Mouse (Mus musculus) embryonic fibroblast, embryonic 13.5 days (primary cell): ENCODE data around the gene Hist1h4j. TPM values are rescaled to one million over a fixed set of nuclear protein-coding genes. Genes with fewer than 3 reads are reported as not detected.
"Not testable (repeated sequence)": the region's sequence is repeated elsewhere in the genome, so short reads cannot be mapped to it uniquely, and the experiment has no call there.

Experiments used
- H3K27ac ChIP-seq: 2 replicates; pipeline ENCODE4 v1.5.1; 2012; ENCODE audit warnings: low read length, control low read depth, inconsistent platforms; ENCODE audit not compliant: insufficient read depth
- H3K4me1 ChIP-seq: 2 replicates; pipeline ENCODE4 v1.6.1; 2011; ENCODE audit warnings: low read length; ENCODE audit not compliant: control insufficient read depth, insufficient read depth
- H3K4me3 ChIP-seq: 2 replicates; pipeline ENCODE4 v1.5.1; 2011; ENCODE audit warnings: mild to moderate bottlenecking, control low read depth, low read length; ENCODE audit not compliant: insufficient read depth
- CTCF ChIP-seq: IDR thresholded peaks from 2 replicates; pipeline ENCODE4 v1.5.1; 2011; ENCODE audit warnings: mild to moderate bottlenecking, control low read depth, low read length, moderate library complexity, borderline replicate concordance; ENCODE audit not compliant: insufficient read depth
- POLR2A ChIP-seq: IDR thresholded peaks from 2 replicates; pipeline ENCODE4 v1.6.1; 2011; ENCODE audit warnings: low read depth, mild to moderate bottlenecking, control low read depth, low read length, moderate library complexity
- polyA plus RNA-seq: library from polyadenylated mRNA; stranded (reverse); fragments of >200 nt; gene quantifications from 2 replicates; pipeline ENCODE4 v1.2.4, GENCODE M21; 2011; ENCODE audit warnings: low read depth; ENCODE audit not compliant: missing spikeins, insufficient read length

The Hist1h4j gene
- polyA plus RNA-seq, 1 experiment, result 4.1 TPM

DNA sequence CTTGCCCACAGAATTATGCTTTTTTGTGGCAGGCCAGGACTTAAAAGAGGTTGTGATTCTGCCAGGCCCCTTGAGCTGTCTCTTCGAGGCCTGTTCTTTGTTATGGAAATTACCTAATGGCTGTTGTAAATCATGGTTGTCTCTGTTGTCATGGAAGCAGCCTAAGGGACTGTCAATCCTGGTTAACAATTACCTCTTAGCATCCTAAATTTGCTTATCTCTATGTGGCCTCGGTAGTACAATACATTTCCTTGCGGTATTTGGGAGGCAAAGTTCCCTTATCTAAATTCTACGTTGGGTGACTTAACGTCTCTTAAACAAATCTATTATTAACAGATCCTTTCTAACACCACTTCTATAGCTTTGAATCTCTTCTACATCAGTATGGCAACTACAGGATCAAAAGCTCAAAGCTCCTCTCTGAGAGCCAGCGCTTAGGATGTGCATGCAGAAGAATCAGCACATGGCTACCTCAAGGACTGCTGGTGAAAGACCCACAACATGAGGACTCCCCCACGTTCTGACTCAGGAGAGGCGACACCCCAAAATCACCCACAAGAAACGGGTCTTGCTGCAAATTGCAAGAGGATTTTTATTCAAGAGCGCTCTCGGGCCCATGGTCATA is 6.8 kb upstream of the Hist1h4j start:
- no peak overlapping the region for H3K4me3 ChIP-seq
- no peaks in the 10 kb centered on the region for H3K4me1 ChIP-seq
- H3K27ac ChIP-seq, result no peak overlapping the region
- TF ChIP-seq CTCF (no peak), POLR2A (no peak)

DNA sequence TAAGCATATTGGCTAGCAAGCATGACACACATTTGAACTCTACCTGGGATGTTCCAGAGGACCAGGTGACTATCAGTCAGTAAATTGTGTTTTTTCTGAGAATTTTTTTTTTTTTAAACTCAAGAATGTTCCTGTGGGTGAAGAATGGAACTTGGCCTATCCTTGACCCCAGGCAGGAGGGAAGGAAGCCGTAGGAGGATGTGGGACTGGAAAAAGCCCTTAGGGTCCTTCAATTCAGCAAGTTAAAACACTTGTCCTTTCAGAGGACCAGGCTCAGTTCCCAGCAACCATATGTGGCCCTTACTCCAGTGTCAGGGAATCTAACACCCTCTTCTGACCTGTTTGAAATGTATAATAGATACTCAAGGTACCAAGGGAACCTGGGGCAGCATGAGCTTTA is 5.3 kb upstream of the Hist1h4j start:
- H3K4me1 ChIP-seq, result no peaks in the 10 kb centered on the region
- TF ChIP-seq POLR2A (no peak), CTCF (no peak)
- H3K4me3 ChIP-seq, result no peak overlapping the region
- H3K27ac ChIP-seq, result no peak overlapping the region

DNA sequence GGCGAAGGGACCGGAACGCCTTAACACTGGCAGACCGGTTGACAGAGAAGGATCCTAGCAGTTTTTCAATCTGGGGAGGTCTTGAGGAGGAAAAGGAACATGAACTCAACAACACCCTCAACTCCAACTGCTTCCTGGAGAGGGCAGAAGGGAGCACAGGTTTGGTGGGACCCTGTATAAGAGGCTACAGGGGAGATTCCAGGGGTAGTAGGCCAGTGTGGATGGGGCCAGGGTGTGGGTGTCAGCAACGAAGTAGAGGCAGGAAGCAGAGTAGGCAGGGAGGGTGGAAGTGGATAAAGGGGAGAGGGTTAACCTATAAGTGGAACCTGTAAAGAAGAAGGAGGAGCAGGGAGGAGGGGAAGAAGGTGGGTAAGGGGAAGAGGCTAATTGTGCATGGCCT is 1.4 kb upstream of the Hist1h4j start:
- Histone ChIP-seq H3K27ac (no peak overlapping the region), H3K4me3 (no peak overlapping the region), H3K4me1 (no peaks in the 10 kb centered on the region)
- no peak for TF ChIP-seq CTCF
- TF ChIP-seq POLR2A, result no peak

DNA sequence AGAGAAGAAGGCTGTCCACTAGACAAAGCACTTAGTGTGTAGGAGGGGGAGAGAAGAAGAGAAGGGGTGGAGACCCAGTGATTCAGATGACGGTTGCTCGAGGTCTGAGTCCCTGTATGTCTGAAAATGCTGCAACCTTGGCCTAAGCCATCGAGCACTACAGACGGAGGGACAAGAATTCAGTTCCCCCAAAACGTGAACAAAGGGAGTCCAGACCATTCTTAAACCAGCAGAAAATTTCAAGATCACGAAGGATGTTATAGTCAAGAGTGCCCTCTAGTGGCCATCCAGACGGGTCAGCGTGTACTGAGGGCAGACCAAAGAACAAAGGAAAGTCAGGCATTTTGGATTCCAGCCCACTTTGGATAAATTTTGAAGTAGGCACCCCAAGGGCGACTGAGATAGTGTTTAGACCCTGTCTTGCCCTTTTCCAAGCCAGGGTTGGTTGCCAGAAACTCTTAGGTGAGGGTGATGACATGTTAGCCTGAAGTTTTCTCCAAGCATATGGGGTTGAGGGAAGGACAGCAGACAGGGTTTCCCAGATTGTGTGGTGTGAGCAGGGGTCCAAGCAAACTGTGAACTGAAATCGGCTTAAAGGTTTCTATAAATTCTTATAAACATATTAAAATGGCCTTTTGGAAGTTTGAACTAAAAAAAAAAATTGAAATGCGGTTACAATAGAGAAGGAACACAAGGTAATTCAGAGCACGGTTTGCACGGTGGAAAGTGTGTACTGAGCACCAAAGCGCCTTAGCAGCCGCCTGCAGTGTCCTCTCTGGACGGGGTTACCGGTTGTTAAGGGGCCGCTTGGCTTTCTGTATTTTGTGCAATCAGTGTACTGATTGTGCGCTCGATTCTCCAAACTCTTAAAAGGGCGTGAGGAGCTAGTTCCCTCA is 606 bp upstream of the Hist1h4j start:
- TF ChIP-seq POLR2A (no peak), CTCF (peak; percentile 68; the same call in 1 of the 2 replicates)
- peak overlapping the region; percentile 49 for H3K27ac ChIP-seq
- H3K4me1 ChIP-seq, result no peaks in the 10 kb centered on the region
- H3K4me3 ChIP-seq, result peak overlapping the region; percentile 33

DNA sequence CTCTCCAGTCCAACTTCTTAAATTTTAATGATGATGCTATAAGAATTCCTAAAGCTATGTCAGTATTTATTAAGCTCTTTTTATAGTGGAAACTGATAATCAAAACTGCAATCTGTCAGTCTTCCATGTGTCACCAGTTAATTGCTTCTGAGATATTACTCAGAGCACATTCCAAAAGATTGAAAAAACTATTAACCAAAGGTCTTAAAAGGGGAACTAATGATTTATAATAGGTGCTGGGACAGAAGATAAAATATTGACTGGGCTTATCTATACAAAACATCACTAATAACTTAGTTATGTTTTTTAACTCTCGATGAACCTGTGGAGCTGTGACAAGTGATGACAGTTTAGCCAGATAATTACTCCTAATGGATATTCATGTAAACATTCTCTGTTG is 10.1 kb downstream of the Hist1h4j start:
- no peak overlapping the region for H3K4me3 ChIP-seq
- no peak overlapping the region for H3K27ac ChIP-seq
- no peak for TF ChIP-seq POLR2A
- no peak for TF ChIP-seq CTCF
- peaks cover 2% of the 10 kb centered on the region; the same call in 1 of the 2 replicates for H3K4me1 ChIP-seq

DNA sequence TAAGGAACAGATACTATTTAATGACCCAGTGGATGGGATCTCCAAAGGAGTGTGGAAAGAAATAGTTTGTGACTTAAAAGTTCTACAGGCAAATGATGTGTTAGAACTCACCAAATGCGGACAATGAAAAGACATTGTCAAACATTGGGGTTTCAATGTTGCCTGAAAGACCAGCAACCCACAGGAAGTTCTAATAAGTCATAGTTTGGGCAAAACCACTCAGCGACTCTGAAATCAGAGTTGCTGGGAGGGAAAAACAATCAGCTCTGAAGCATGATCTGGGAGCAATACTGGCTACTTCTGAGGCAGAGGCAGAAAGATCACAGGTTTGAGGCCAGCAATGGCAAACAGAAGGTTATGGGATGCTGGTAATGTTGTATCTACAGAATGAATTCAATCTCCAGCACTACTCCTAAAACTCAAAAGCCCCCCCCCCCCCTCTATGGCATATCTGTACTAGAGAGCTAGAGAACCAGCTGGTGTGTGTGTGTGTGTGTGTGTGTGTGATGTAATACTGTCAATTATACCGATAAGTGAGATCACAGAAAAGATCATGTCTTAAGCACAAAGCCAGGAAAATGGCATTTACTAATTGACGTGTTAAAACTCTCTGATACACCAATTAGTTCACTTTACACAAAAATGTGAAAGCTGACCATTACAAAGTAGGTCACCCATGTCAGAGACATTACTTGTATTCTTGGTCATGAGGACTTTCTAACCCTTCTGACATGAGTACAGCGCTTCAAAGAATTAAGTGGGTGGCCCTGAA is 14.7 kb downstream of the Hist1h4j start:
- peak; percentile 75 for TF ChIP-seq POLR2A
- no peak for TF ChIP-seq CTCF
- Histone ChIP-seq H3K4me3 (peak overlapping the region; percentile 57), H3K4me1 (peaks cover 8% of the 10 kb centered on the region), H3K27ac (peak overlapping the region; percentile 13; the same call in 1 of the 2 replicates)

DNA sequence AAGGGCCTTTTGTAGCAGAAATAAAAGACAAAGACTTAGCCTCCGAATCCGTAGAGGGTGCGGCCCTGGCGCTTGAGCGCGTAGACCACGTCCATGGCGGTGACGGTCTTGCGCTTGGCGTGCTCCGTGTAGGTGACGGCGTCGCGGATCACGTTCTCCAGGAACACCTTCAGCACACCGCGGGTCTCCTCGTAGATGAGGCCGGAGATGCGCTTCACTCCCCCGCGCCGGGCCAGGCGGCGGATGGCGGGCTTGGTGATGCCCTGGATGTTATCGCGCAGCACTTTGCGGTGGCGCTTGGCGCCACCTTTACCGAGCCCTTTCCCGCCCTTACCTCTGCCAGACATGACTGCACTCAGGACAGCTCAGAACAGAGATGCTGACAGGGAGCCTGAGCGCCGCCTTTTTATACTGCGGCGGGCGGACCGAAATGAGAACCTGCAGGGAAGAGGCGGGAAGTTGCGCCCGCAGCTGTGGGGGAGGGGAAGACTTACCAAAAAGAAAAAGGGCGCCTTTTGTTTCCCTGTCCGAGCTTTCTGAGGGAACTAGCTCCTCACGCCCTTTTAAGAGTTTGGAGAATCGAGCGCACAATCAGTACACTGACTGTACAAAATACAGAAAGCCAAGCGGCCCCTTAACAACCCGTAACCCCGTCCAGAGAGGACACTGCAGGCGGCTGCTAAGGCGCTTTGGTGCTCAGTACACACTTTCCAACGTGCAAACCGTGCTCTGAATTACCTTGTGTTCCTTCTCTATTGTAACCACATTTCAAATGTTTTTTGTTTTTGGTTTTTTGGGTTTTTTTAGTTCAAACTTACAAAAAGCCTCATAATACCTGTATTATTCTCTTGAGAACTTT is 15.5 kb downstream of the Hist1h4j start, which contains the start of gene Hist1h4k:
TSS of gene Hist1h4k (minus strand) at position 347 of the 859 bp plus-strand sequence.
- H3K27ac ChIP-seq, result peak within 1 kb of the TSS; percentile 84
- H3K4me1 ChIP-seq, result not testable (repeated sequence)
- peak; percentile 86 for TF ChIP-seq POLR2A
- H3K4me3 ChIP-seq, result peak within 1 kb of the TSS; percentile 57

DNA sequence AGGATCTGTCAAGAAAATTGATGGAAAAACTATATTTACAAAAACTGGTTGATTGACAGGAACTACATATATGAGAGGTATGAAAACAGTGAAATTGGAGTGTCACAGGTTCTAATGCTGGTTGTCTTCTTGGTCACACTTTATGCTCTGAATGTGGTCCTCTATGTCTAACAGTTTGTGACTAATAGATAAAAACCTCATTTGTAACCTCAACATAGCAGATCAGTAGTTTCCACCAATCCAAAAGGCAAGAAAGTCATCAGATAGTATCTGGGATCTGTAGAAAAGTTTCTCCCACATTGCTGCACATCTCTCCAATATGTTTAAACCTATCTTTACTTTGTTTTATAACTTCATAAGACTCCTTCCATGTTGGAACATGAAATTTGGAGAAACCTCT is 16.6 kb downstream of the Hist1h4j start:
- TF ChIP-seq CTCF (no peak), POLR2A (no peak)
- Histone ChIP-seq H3K27ac (no peak overlapping the region), H3K4me3 (no peak overlapping the region), H3K4me1 (peaks cover 8% of the 10 kb centered on the region)

DNA sequence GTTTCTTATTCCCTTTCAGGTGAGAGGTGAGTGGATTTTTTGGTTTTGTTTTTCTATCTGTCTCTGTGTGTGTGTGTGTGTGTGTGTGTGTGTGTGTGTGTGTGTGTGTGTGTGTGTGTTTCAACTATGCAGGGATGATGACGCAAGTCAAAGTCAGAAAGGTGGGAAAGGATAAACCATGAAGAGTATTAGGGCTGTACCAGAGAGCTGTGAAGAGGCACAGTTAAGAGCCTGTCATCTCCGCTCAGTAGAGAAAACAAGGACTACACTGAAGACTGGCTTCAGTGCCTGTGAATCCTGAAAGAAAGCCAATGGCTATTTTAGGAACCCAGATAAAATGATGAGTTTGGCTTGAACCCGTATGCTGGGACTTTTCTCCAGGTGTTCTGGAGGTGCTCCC is 17.0 kb downstream of the Hist1h4j start:
- Histone ChIP-seq H3K27ac (no peak overlapping the region), H3K4me1 (peaks cover 8% of the 10 kb centered on the region), H3K4me3 (no peak overlapping the region)
- TF ChIP-seq POLR2A (no peak), CTCF (no peak)

DNA sequence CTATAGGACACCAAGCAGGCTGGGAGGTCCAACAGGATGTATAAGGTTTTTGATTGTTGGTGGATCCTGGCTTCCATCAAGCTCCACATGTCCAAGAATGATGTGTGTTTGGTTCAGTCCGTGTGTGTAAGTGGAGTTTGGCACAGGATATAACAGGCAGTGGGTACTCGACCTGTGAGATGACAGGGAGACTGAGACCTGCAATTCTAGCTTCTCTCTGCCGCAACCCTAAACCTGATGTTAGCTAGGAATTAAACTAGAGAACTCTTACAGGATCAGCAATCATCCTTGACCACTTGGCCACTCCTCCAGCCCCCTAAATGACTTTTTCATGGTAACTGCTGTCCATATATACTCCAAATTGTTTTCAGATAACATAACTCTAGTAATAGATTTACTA is 17.5 kb downstream of the Hist1h4j start:
- no peak overlapping the region for H3K4me3 ChIP-seq

More for the DNA sequence above, 17.5 kb downstream of the Hist1h4j start:
- Histone ChIP-seq H3K4me1 (peaks cover 6% of the 10 kb centered on the region), H3K27ac (peak overlapping the region; percentile 49)
- TF ChIP-seq CTCF, result no peak
- TF ChIP-seq POLR2A, result no peak
